Mouse (Mus musculus) heart, postnatal 0 days (tissue): ENCODE data around the gene Otop3.

Experiments
- CTCF ChIP-seq: IDR thresholded peaks from 2 replicates; pipeline ENCODE4 v1.5.1; 2016; ENCODE audit warnings: antibody characterized with exemption, control low read depth, low read depth
- EP300 ChIP-seq: IDR thresholded peaks from 2 replicates; pipeline ENCODE4 v1.6.1; 2016; ENCODE audit warnings: antibody characterized with exemption, low read depth

DNA sequence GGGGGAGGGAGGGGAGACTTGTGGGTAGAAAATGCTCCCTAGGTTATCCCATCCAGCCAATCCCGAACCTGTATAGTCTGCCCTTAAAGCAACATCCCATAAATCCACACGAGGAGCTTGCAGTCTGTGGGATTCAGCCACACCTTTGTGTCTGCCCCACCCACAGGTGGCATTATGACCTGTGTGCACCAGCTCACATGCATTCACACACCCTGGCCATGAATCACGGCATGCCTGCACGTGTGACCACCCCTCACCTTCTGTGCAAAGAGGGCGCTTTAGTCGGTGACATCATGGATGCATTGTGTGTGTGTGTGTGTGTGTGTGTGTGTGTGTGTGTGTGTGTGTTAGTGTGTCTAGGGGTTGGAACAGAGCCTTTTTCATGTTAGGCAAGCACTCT is 7.3 kb downstream of the Otop3 start:
- TF ChIP-seq CTCF, result no peak
- TF ChIP-seq EP300, result no peak
